Mouse (Mus musculus) heart, postnatal 14 days (tissue): ENCODE measurements at regions not wholly inside any gene's neighbourhood (a gene's known extent, or its start where the extent isn't known, plus 50 kb on each side); places are given as distances from the start of the nearest gene placed in this dataset.

Experiments used
- DNase-seq, 2 experiments: peaks; one replicate each; pipeline ENCODE4 v3.0.0; 2021 to 2022
- intact Hi-C: fragments of 180-260 bp; cut with DNase I; formaldehyde crosslinking; loops from one replicate; pipeline ENCODE4 v1.15.1; 2025

DNA sequence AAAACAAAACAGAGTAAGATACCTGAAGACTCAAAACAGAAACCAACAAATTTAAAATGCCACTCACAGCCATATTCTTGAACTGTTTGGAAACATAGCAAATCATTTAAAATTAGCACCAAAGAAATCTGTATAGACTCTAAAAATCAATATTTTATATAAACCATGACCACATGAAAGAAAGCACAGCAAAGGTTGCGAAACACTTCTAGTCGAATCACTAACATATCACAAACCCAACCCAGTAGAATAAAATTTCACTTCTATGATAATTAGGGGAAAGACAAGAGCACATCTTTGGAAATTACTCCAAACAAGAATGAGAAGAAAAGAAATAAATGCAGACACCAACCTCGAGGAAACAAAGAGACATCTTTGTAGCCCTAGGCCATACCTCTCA, 630.0 kb upstream of the Sox9 start:
- intact Hi-C loops, result no loop called here
- DNase-seq, result no peak

DNA sequence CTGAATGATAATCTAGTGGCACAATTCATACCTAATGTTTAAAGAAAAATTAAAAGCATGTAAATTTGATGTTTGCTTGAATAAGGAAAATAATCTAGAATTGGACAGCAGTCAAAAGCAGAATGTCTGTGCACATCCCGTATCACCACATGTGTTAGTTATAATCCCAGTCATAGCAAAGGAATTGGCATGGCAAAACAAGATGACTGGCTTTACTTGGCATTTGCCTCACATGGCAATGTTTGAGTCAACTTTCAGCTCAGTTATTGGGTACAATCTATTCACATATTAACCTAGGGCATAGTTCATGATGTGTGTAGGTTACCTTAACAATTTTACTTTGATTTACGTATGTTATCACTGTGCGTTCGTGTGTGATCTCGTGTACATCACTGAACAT, 628.8 kb upstream of the Sox9 start:
- no peak for DNase-seq
- intact Hi-C loops, result no loop called here

- no peak for DNase-seq
- intact Hi-C loops, result no loop called here
Measured at GRCm38 (mm10) chr11:112154712-112155319, 627.2 kb upstream of the Sox9 start.

DNA sequence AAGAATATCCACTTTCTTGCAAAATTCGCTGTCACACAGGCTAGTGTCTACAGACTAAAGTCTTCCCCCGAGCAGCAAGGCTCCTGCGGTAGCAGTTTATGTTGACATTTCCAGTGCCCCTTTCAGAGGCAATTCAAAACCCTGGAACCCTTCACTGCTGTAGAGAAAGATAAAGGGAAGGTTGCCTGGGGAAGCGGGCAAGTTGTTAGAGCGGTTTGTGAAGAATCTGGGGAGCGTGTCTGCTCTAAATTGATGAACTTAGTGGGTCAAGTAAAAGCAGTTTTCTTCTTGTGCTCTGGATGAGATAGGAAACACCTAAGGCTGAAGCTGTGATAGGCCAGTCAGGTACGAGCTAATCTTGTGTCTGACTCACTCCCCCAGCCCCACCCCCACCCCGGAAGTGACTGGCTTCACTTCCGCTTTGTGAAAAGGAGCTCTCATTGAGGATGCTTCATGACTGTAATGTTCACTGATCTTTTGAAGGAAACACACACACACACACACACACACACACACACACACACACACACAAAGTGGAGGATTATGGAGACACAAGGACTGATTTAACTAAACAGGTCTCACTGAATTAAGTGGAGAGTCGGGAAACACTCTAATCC, 626.6 kb upstream of the Sox9 start:
- DNase-seq, result no peak
- intact Hi-C loops, result no loop called here

DNA sequence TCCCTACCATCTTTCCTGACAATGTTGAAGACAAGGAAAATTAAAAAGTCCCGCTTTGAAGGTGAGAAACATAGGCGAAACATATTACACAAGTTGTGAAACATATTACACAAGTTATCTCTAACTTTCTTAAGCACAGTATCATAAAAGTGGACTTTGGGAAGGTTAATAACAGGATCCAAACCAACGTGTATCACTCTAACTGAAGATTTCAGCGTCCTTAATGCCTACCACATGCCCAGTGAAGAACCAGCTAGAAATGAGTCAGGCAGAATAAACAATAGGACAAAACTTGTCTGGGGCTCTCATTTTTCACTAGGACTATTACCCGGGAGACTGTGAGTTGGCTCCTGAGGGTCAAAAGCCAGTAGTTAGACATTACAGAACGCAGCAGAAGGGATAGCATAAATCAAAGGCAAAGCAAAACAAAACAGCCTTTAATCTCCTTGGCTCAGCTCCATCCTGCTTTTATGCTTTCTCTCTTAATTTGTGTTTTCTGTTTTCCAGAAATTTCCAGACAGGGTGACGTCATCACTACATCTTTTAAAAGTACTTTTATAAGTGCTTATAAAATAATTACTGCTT, 618.3 kb upstream of the Sox9 start:
- intact Hi-C loops, result no loop called here

GRCm38 (mm10) chr11:112173585-112173984, 608.4 kb upstream of the Sox9 start:
- intact Hi-C loops, result no loop called here

More for the DNA sequence above, 618.3 kb upstream of the Sox9 start:
- no peak for DNase-seq

DNA sequence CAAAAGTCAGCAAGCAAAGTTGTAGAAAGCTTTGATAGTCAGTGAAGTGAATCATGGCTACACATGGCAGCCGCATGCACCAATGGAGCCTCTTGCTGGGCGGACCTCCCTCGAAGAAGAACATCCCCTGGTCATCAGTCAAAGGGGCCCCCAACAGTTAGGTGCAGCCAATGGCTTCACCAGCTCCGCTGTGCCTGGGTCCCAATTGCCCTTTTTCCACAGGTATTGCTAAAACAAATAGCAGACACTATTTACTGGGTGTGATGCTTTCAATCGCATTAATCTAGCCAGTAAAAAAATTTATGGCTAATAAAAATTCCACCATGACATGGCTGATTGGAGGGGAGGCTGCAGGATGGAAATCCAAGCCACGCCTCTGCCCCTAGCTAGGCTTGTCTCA, 606.7 kb upstream of the Sox9 start:
- intact Hi-C loops, result no loop called here
- DNase-seq, result no peak

More at GRCm38 (mm10) chr11:112173585-112173984, 608.4 kb upstream of the Sox9 start:
- DNase-seq, result no peak

- no peak for DNase-seq
- intact Hi-C loops, result no loop called here
Measured at GRCm38 (mm10) chr11:112180666-112181065, 601.4 kb upstream of the Sox9 start.

DNA sequence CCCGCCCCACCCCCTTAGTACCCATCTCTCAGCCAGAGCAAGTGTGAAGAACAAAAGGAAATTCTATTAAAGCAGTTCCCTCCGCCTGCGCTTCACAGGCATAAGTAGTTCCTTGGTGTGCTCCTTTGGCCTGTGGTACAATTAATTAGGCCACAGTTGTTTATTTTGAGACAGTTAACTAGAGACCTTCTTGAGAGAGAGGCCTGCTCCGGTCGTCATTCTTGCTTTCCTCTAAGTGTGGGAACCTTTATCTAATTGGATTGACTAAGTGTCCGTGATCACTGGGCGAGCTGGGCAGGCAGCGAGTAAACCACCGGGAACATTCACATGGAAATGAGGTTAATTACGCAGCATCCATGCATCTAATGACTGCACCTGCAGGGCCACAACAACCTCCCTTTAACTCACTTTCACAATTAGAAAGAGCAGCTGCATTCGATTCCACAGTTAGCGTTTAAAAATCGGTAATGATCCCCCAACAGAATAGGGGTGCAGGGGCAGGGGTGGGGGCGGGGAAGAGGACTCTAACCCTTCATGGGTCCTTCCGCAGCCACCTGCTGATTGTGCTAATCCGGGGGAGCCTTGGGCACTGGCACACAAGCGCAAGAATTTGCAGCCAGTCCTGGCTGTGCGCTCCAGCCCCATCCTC, 584.3 kb upstream of the Sox9 start:
- DNase-seq, result no peak
- intact Hi-C loops, result no loop called here

DNA sequence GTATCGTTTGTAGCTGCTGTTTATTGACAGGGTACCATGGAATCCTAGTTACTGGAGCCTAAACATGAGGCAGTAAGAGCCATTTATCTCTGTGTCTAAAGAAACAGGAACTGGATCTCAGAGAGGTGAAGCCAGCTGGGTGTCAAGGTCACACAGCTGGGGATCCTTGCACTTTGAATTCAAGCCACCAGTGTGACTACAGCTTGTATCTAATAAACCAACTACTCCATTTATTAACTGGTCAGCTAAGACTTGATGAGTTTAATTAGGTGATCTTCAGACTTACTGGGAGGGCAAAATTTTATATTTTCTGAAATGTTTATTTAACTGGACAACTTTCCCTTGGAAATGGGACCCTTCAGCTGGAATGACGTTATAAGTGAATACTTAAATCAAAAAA, 577.5 kb upstream of the Sox9 start:
- intact Hi-C loops, result no loop called here
- no peak for DNase-seq

- DNase-seq, result peak; percentile 16 to 45
- intact Hi-C loops, result loop anchor here (2.0 to 5.0 kb wide), 2 partner anchors 568 to 955 kb away; no protein-coding TSS in a partner anchor
Measured at GRCm38 (mm10) chr11:112209414-112209813, 572.6 kb upstream of the Sox9 start.

DNA sequence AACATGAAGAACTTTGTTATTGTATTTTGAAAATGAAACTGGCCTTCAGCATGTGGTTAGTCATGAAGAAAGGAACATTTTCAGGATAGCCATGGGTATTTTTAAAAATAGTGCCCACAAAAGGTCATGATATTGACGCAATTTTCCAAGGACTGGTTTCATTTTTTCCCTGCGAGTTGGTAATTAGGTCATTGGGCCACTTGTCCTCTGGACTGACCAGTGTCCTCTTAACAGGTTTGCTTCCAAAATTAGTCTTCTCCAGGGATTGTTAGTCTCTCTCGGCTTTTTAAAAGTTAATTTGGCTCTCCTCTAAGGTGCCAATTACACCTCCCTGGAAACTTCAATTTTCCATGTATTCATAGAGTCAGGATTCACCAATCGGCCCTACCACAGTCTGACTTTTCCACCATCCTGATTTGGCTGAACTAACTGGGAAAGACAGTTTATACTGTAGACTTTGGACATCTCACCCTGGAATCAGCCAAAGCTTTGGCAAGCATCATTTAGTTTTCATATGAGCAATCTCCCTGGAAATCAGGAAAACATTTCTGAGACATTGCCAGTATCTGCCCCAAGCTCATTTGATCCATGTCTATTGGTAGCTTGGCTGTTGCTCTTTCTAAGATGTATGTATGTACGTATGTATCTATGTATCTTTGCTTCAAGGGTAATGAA, 562.8 kb upstream of the Sox9 start:
- no peak for DNase-seq
- intact Hi-C loops, result no loop called here

- intact Hi-C loops, result no loop called here
- DNase-seq, result no peak
Measured at GRCm38 (mm10) chr11:112234492-112235116, 547.4 kb upstream of the Sox9 start.

GRCm38 (mm10) chr11:112238960-112239884, 542.8 kb upstream of the Sox9 start:
- no peak for DNase-seq
- intact Hi-C loops, result no loop called here

DNA sequence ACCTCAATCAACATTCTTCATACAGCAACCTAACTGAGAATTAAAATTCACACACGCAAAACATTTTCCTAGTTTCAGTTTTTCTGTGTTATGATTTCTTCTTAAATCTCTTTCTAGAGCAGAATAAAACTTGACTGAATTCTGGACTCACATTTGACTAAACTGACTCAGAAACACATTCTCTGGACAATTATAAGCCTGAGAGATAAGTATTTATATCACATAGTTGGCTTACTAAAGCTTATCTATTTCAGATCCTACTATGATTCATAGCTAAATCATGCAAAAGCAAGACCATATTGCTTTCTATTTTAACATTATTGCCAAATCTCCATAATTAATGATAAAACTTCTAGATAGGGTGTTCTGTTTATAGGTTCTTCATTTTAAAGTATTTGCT, 529.5 kb upstream of the Sox9 start:
- DNase-seq, result no peak
- intact Hi-C loops, result no loop called here

- no peak for DNase-seq
- intact Hi-C loops, result no loop called here
Measured at GRCm38 (mm10) chr11:112253061-112253460, 529.0 kb upstream of the Sox9 start.

GRCm38 (mm10) chr11:112256326-112256725, 525.7 kb upstream of the Sox9 start:
- intact Hi-C loops, result no loop called here
- no peak for DNase-seq

DNA sequence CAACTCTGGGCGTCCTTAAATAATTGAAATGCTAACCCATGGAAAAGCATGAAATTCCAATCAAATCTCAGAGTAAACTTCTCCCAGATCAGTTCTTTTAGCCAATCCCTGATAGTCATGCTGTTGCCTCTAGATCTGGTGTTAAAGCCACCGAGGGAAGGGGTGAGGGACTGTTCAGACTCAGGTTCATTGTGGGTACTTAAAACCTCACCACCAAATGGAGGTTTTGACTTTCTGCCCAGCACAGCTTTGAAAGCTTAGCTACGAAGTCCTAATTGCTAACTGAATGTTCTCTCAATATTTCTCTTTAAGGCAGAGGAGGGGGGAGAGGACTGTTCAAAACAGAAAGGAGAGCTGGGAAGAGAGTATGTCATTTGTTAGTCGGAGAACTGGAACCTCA, 517.9 kb upstream of the Sox9 start:
- intact Hi-C loops, result no loop called here
- DNase-seq, result no peak

- intact Hi-C loops, result no loop called here
- no peak for DNase-seq
Measured at GRCm38 (mm10) chr11:112270911-112271310, 511.1 kb upstream of the Sox9 start.

GRCm38 (mm10) chr11:112278566-112278965, 503.5 kb upstream of the Sox9 start:
- no peak for DNase-seq
- intact Hi-C loops, result no loop called here
